Mouse (Mus musculus) liver, embryonic 14.5 days (tissue): ENCODE data around the gene Vip.
A peak's percentile ranks its signal among the peaks of the same experiment; 100 is the strongest.

Source experiments
- CTCF ChIP-seq: IDR thresholded peaks from 2 replicates; pipeline ENCODE4 v1.5.1; 2016; ENCODE audit warnings: antibody characterized with exemption, low read depth, control low read depth
- EP300 ChIP-seq: IDR thresholded peaks from 2 replicates; pipeline ENCODE4 v1.6.1; 2016; ENCODE audit warnings: antibody characterized with exemption, low read depth

- TF ChIP-seq CTCF (peak; percentile 14; the same call in 1 of the 2 replicates), EP300 (no peak)
Observed at GRCm38 (mm10) chr10:5634336-5634735, 4.7 kb upstream of the Vip start.
